Mouse (Mus musculus) thymus, adult 2 months (tissue): ENCODE measurements around the gene Ptafr.

Experiments
- CTCF ChIP-seq: fragments of 200-500 bp; IDR thresholded peaks from 2 replicates; pipeline ENCODE4 v1.5.1; 2012; ENCODE audit warnings: mild to moderate bottlenecking, control low read depth, low read length, moderate library complexity, borderline replicate concordance; ENCODE audit not compliant: control insufficient read depth, poor library complexity, insufficient read depth; ENCODE audit errors: extremely low read depth
- POLR2A ChIP-seq: fragments of 200-500 bp; IDR thresholded peaks from 2 replicates; pipeline ENCODE4 v1.6.1; 2012; ENCODE audit warnings: mild to moderate bottlenecking, low read length, control low read depth, moderate library complexity; ENCODE audit not compliant: control insufficient read depth, poor library complexity, insufficient read depth; ENCODE audit errors: extremely low read depth

DNA sequence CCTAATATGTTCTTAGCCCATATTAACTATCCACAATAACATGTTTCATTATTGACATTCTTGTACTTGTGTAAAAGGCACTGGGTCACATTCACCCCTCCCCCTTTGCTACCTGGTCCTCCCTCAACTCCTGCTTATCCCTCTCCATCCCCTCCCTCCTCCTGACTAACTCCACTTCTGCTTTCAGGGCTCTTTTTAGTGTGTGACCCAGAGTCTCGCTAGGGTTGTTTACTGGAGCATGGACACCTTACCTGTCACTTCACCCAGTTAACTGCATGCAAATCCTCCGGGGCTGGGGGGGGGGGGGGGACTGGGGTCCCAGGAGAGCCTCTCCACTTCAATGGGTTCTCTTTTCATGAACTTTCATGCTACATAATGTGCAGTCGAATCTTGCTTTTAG, 19.9 kb downstream of the Ptafr start:
- TF ChIP-seq POLR2A (no peak), CTCF (no peak)
